Mouse (Mus musculus): ENCODE data around the gene Hmx2. TPM values are rescaled to one million over a fixed set of nuclear protein-coding genes. Genes with fewer than 3 reads are reported as not detected.

Hmx2 gene
- polyA plus RNA-seq, 1 experiment from 2014 or later: 0.61 TPM

Other genes starting within 250 kb of the Hmx2 start
- gene Cuzd1, start 226.5 kb upstream of the Hmx2 start, polyA plus RNA-seq (2014; fragmentation: Nextera tagmentation; extraction: Ambion mirVana): not detected in 2 replicates
- not detected in 2 replicates for gene Fam24b, start 219.3 kb upstream of the Hmx2 start, polyA plus RNA-seq (2014; fragmentation: Nextera tagmentation; extraction: Ambion mirVana)
- not detected in 2 replicates for gene Fam24a, start 214.9 kb upstream of the Hmx2 start, polyA plus RNA-seq (2014; fragmentation: Nextera tagmentation; extraction: Ambion mirVana)
- gene 2310057M21Rik, start 186.0 kb upstream of the Hmx2 start, polyA plus RNA-seq (2014; fragmentation: Nextera tagmentation; extraction: Ambion mirVana): 18.5 and 21.3 TPM in 2 replicates
- 54.4 and 57.3 TPM in 2 replicates for gene Pstk, start 177.6 kb upstream of the Hmx2 start, polyA plus RNA-seq (2014; fragmentation: Nextera tagmentation; extraction: Ambion mirVana)
- 24.3 and 24.7 TPM in 2 replicates for gene Ikzf5, start 138.3 kb upstream of the Hmx2 start, polyA plus RNA-seq (2014; fragmentation: Nextera tagmentation; extraction: Ambion mirVana)
- 74.1 and 74.6 TPM in 2 replicates for gene Acadsb, start 138.2 kb upstream of the Hmx2 start, polyA plus RNA-seq (2014; fragmentation: Nextera tagmentation; extraction: Ambion mirVana)
- 0.29 and 0.31 TPM in 2 replicates for gene Hmx3, start 5.9 kb upstream of the Hmx2 start, polyA plus RNA-seq (2014; fragmentation: Nextera tagmentation; extraction: Ambion mirVana)
- gene Bub3, start 11.4 kb downstream of the Hmx2 start, polyA plus RNA-seq (2014; fragmentation: Nextera tagmentation; extraction: Ambion mirVana): 256 and 281 TPM in 2 replicates

Data from forebrain, embryonic 11.5 days (tissue).